Mouse (Mus musculus): ENCODE measurements around the gene Nyap2. TPM values are rescaled to one million over a fixed set of nuclear protein-coding genes. Genes with fewer than 3 reads are reported as not detected.

Gene Nyap2
- polyA plus RNA-seq (2015; fragmentation: Nextera tagmentation; extraction: Ambion mirVana) = 0.03 and 0.05 TPM in 2 replicates

GRCm38 (mm10) chr1:81076831-81077664, at the start of gene Nyap2:
Gene Nyap2 (plus strand): TSS chr1:81076950.
- Histone ChIP-seq H3K9ac (no peak within 1 kb of the TSS), H3K9me3 (no peaks in the 10 kb centered on the region), H3K4me2 (no peak within 1 kb of the TSS), H3K27ac (replicated peaks) (no peak within 1 kb of the TSS), H3K36me3 (no peaks in the 10 kb centered on the region), H3K4me1 (no peaks in the 10 kb centered on the region), H3K27me3 (replicated peaks) (0 out of 2 replicates have a peak, but pooled peaks cover 5% of the 10 kb centered on the region), H3K4me3 (no peak within 1 kb of the TSS)
- 34% methylated on average over 16 of the region's 16 CpGs for WGBS
- no peak for ATAC-seq (ENCODE audit: extremely low read depth, insufficient number of reproducible peaks, low FRiP score, low TSS enrichment)

GRCm38 (mm10) chr1:81042907-81043868, 33.6 kb upstream of the Nyap2 start:
- Histone ChIP-seq H3K4me2 (no peak overlapping the region), H3K9ac (no peak overlapping the region), H3K4me1 (no peaks in the 10 kb centered on the region), H3K27ac (replicated peaks) (no peak overlapping the region), H3K9me3 (no peaks in the 10 kb centered on the region), H3K36me3 (no peaks in the 10 kb centered on the region), H3K27me3 (replicated peaks) (no peaks in the 10 kb centered on the region), H3K4me3 (no peak overlapping the region)
- WGBS = 54% methylated on average over 5 of the region's 5 CpGs
- no peak for ATAC-seq (ENCODE audit: extremely low read depth, insufficient number of reproducible peaks, low FRiP score, low TSS enrichment)

DNA sequence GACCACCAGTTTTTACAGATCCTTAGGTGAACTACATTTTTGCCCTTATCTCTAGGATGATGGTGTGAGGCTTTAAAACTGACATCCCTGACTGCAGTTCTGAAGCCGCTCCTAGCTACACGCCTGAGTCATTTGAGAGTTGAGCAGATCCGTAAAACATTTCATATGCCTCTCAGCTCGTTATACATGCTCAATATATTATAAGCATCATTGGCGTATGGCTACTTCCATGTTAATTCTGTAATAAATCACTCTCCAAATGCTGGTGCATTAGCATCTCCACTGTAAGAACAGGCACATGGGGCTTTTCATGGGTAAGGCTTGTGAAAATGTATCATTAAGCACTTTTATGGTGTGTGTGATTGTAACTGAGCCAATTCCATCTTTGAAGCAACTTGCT, 18.4 kb upstream of the Nyap2 start:
- no peak for ATAC-seq (ENCODE audit: extremely low read depth, insufficient number of reproducible peaks, low FRiP score, low TSS enrichment)
- WGBS = 78% methylated on average over 5 of the region's 5 CpGs

DNA sequence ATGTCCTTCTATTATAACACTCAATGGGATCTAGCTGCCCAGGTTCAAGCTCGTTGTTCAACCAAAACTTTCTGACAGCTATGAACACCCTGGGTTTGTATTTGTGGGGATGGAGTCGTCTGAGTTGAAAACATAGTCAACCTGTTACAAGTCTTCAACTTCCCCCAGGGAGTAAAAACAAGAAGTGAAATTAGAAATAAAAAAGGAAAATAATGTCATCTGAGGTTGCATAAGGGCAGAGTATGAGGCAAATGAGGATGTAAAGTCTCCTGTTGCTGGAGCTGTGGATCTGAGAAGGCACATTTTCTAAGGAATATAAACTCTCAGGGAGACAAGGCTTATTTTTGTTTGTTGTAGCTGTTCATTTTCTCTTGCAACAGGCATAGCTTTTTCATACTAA, 17.9 kb upstream of the Nyap2 start:
- WGBS = 60% methylated on average over 2 of the region's 2 CpGs
- H3K27me3 ChIP-seq (replicated peaks) = no peaks in the 10 kb centered on the region
- ATAC-seq (ENCODE audit: extremely low read depth, insufficient number of reproducible peaks, low FRiP score, low TSS enrichment) = no peak

More for the DNA sequence above, 18.4 kb upstream of the Nyap2 start:
- no peaks in the 10 kb centered on the region for H3K36me3 ChIP-seq
- no peaks in the 10 kb centered on the region for H3K9me3 ChIP-seq
- H3K4me1 ChIP-seq = no peaks in the 10 kb centered on the region
- no peak overlapping the region for H3K27ac ChIP-seq (replicated peaks)
- H3K9ac ChIP-seq = no peak overlapping the region
- H3K27me3 ChIP-seq (replicated peaks) = no peaks in the 10 kb centered on the region
- no peak overlapping the region for H3K4me3 ChIP-seq
- H3K4me2 ChIP-seq = no peak overlapping the region

DNA sequence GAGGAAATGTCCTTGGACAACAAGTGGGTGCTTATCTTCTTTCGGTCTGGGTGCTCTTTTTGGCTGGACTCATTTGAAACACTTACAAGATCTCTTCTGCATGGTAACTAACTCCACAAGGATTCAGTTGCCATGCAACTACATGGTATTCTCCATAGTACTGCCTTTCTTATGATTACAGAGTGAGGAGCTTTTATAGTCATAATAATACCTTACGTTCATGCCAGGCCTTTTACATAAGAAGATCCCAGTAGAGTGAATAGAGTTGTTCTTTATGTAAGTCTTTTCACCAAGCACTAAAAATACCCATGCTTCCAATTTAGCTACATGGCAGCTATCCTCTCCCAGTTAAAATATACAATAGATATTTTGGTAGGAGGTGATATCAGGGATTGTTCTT, 13.9 kb upstream of the Nyap2 start:
- Histone ChIP-seq H3K36me3 (no peaks in the 10 kb centered on the region), H3K9me3 (no peaks in the 10 kb centered on the region), H3K27ac (replicated peaks) (no peak overlapping the region), H3K27me3 (replicated peaks) (no peaks in the 10 kb centered on the region), H3K9ac (no peak overlapping the region), H3K4me3 (no peak overlapping the region), H3K4me1 (no peaks in the 10 kb centered on the region), H3K4me2 (no peak overlapping the region)
- ATAC-seq (ENCODE audit: extremely low read depth, insufficient number of reproducible peaks, low FRiP score, low TSS enrichment) = no peak
- WGBS = 76% methylated on average over 2 of the region's 2 CpGs

More for the DNA sequence above, 17.9 kb upstream of the Nyap2 start:
- Histone ChIP-seq H3K4me2 (no peak overlapping the region), H3K4me1 (no peaks in the 10 kb centered on the region), H3K27ac (replicated peaks) (no peak overlapping the region), H3K9me3 (no peaks in the 10 kb centered on the region), H3K36me3 (no peaks in the 10 kb centered on the region), H3K4me3 (no peak overlapping the region), H3K9ac (no peak overlapping the region)

DNA sequence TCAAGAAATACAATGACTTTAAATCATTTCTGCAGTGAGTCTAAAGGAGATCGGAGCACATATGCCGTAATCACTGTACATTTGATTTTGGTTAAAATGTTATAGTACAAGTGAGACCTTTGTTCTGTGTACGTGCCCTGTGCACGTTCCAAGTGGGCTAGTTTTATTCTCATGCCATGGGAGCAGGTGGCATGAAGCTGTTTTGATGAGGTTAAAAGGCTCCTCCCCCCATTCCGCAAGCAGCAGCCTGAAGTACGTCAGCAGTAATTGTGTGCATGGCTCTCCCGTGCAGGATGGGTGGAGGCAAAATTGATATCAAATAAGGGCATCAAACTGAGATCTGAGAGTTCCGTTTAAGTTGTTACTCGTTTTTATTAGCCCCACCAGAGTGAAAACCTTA, 491 bp upstream of the Nyap2 start:
- WGBS = 63% methylated on average over 9 of the region's 9 CpGs
- Histone ChIP-seq H3K9ac (no peak overlapping the region), H3K4me3 (no peak overlapping the region), H3K36me3 (no peaks in the 10 kb centered on the region), H3K4me1 (no peaks in the 10 kb centered on the region), H3K4me2 (no peak overlapping the region), H3K27me3 (replicated peaks) (0 out of 2 replicates have a peak, but pooled peaks cover 5% of the 10 kb centered on the region), H3K27ac (replicated peaks) (no peak overlapping the region), H3K9me3 (no peaks in the 10 kb centered on the region)
- no peak for ATAC-seq (ENCODE audit: extremely low read depth, insufficient number of reproducible peaks, low FRiP score, low TSS enrichment)

DNA sequence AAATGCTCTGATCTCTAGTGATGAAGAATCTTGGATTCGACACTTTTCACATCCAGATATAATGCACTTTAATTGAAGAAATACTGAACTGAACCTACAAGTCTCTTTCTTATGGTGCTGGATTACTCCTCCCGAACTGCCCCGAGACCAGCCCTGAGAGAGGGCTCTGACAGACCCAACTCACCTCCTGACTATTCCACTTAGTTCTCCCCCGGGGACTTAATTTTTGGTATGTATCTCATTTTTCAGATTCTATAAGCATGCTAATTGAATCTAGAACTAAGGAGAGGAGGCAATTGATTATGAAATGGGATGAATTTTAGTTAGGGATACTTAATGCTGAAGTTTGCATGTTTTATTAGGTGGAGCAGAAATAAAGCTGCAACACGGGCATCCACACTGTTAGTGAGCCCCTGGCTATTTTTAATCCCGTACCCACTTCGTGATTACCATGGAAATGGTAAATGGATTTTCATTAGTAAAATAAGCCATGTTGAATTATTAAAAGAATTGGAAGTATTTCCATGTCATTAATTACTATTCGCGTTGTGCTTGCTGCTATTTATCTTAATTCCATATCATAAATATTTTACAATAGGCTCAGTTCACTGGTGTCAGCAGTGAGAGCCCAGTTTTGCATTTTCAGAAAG, 1.0 kb downstream of the Nyap2 start:
- Histone ChIP-seq H3K27me3 (replicated peaks) (0 out of 2 replicates have a peak, but pooled peaks cover 5% of the 10 kb centered on the region), H3K9ac (no peak overlapping the region), H3K4me2 (no peak overlapping the region), H3K4me1 (no peaks in the 10 kb centered on the region), H3K27ac (replicated peaks) (no peak overlapping the region), H3K36me3 (no peaks in the 10 kb centered on the region), H3K9me3 (no peaks in the 10 kb centered on the region), H3K4me3 (no peak overlapping the region)
- ATAC-seq (ENCODE audit: extremely low read depth, insufficient number of reproducible peaks, low FRiP score, low TSS enrichment) = no peak
- WGBS = 71% methylated on average over 9 of the region's 9 CpGs

GRCm38 (mm10) chr1:81087485-81087884, 10.7 kb downstream of the Nyap2 start:
- no peak overlapping the region for H3K4me2 ChIP-seq
- H3K4me1 ChIP-seq = 0 out of 2 replicates have a peak, but pooled peaks cover 3% of the 10 kb centered on the region
- H3K9me3 ChIP-seq = no peaks in the 10 kb centered on the region
- no peak overlapping the region for H3K27ac ChIP-seq (replicated peaks)
- no peak for ATAC-seq (ENCODE audit: extremely low read depth, insufficient number of reproducible peaks, low FRiP score, low TSS enrichment)
- H3K9ac ChIP-seq = no peak overlapping the region
- no peaks in the 10 kb centered on the region for H3K27me3 ChIP-seq (replicated peaks)
- 70% methylated on average over 5 of the region's 5 CpGs for WGBS
- H3K36me3 ChIP-seq = no peaks in the 10 kb centered on the region
- no peak overlapping the region for H3K4me3 ChIP-seq

DNA sequence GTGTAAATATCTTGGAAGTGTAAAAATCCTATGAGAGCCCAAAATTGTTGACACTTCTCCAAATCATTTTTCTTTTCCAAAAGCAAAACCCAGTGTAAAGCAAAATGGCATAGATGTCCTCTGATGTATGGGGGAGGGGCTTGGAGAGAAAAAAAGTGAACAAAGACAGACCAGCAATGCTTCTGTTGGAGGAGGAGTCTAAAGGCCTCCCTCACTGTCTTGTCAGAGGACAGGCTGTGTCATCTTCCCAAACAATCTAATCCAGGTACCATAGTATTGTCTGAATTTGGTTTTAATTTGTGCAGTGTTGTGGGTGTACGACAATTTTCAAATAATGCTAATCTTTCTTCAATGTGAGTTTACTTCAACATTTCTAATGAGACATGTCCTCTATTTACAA, 13.7 kb downstream of the Nyap2 start:
- H3K36me3 ChIP-seq = no peaks in the 10 kb centered on the region
- ATAC-seq (ENCODE audit: extremely low read depth, insufficient number of reproducible peaks, low FRiP score, low TSS enrichment) = no peak
- no peak overlapping the region for H3K27ac ChIP-seq (replicated peaks)
- 84% methylated on average over 1 of the region's 1 CpGs for WGBS
- 0 out of 2 replicates have a peak, but pooled peaks cover 3% of the 10 kb centered on the region for H3K4me1 ChIP-seq
- H3K9me3 ChIP-seq = no peaks in the 10 kb centered on the region
- H3K27me3 ChIP-seq (replicated peaks) = no peaks in the 10 kb centered on the region
- H3K9ac ChIP-seq = no peak overlapping the region
- no peak overlapping the region for H3K4me3 ChIP-seq
- no peak overlapping the region for H3K4me2 ChIP-seq

DNA sequence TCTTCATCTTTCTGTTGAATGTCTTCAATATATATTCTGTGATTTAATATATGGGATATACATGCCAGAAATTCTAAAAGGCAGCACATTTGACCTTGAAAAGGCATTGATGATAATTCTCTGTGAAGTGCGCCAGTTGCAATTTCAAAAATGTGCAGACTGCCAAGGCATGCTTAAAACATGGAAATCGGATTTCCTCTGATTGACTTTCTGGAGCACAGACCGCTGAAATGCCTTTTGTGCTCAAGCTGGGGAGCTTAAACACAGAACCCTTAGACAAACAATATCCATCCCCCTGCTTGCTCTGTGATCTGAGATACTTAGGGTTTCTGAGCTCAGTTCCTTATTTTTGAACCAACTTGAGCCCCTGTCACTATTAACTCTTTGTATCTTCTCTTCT, 14.2 kb downstream of the Nyap2 start:
- ATAC-seq (ENCODE audit: extremely low read depth, insufficient number of reproducible peaks, low FRiP score, low TSS enrichment) = no peak
- Histone ChIP-seq H3K4me2 (no peak overlapping the region), H3K4me1 (0 out of 2 replicates have a peak, but pooled peaks cover 3% of the 10 kb centered on the region), H3K27ac (replicated peaks) (no peak overlapping the region), H3K4me3 (no peak overlapping the region), H3K36me3 (no peaks in the 10 kb centered on the region), H3K9me3 (no peaks in the 10 kb centered on the region), H3K27me3 (replicated peaks) (no peaks in the 10 kb centered on the region), H3K9ac (no peak overlapping the region)
- WGBS = 48% methylated on average over 3 of the region's 3 CpGs

DNA sequence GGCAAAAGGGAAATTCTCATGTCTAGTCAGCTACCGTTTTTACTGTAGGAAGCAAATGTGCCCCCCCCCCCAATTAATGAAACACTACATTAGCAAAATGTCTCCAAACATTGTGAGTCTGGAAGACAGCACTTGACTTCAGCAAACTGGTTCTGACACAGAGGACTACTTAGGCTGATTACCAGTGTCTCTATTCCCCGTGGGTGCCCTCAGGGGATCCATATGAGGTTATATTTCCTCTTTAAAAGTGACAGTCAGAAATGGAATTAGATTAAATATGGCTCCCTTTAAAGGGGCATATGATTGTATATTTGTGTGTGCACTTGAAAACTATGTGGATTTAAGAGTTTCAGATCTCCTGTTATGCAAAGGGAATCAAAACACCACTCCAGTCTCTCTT, 15.3 kb downstream of the Nyap2 start:
- Histone ChIP-seq H3K27ac (replicated peaks) (no peak overlapping the region), H3K27me3 (replicated peaks) (no peaks in the 10 kb centered on the region), H3K4me1 (0 out of 2 replicates have a peak, but pooled peaks cover 3% of the 10 kb centered on the region), H3K4me2 (no peak overlapping the region), H3K4me3 (no peak overlapping the region), H3K9me3 (no peaks in the 10 kb centered on the region), H3K9ac (no peak overlapping the region), H3K36me3 (no peaks in the 10 kb centered on the region)
- ATAC-seq (ENCODE audit: extremely low read depth, insufficient number of reproducible peaks, low FRiP score, low TSS enrichment) = no peak
- 73% methylated on average over 2 of the region's 2 CpGs for WGBS

Measured in heart, embryonic 13.5 days (tissue).